Mouse (Mus musculus): Measurements from ENCODE around the gene Id3. TPM values are rescaled to one million over a fixed set of nuclear protein-coding genes. Genes with fewer than 3 reads are reported as not detected.
A peak's percentile ranks its signal among the peaks of the same experiment; 100 is the strongest.

Id3 gene
- polyA plus RNA-seq, 1 experiment from 2014 or later, result 140 TPM

DNA sequence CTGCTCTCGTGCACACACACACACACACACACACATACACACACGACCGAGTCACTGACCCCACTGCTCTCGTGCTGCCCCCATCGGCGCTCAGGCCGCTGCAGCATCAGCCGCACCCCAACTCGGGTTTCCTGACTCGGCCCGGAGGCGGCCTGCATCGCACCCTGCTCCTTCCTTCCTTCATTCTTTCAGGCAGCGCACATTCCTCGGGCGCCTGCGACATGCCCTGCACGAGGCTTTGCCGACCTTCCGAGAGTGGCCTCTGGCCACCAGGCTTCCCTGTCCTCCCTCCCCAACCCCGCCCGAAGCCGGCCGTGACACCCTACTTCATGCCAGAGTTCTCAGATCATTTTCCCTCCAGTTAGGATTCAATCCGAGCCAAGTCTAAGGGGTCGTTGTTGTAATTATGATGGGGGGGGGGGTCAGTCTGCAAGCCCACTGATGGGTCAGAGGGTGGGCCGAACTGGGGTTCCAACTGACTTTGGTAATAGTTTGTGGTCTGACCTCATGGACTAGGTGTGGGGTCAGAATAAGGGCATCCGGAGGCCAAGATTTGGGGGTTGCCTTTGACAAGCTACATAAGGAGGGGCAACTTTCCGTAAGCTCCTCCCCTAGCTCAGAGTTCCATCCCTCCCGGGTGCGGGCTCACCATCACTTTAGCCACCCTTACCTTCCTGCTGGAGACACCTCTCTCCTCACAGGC is 5.2 kb downstream of the Id3 start:
- no peak for ATAC-seq (ENCODE audit: low FRiP score, low TSS enrichment)
- peak overlapping the region; percentile 86 for H3K4me2 ChIP-seq (ENCODE audit: low read length)
- 10% methylated on average over 31 of the region's 31 CpGs for WGBS
- peak overlapping the region; percentile 42; the same call in 1 of the 2 replicates for H3K9ac ChIP-seq (replicated peaks; ENCODE audit: low read length)
- peaks cover 18% of the 10 kb centered on the region for H3K27me3 ChIP-seq (ENCODE audit: control insufficient read depth, insufficient read depth, low read length)
- H3K27ac ChIP-seq (replicated peaks; ENCODE audit: low read depth, low read length), result 0 out of 2 replicates have a peak overlapping the region, but pooled peaks have one; percentile 26
- peak overlapping the region; percentile 41; the same call in 1 of the 2 replicates for H3K4me3 ChIP-seq (replicated peaks; ENCODE audit: low read depth, low read length)
- no peaks in the 10 kb centered on the region for H3K36me3 ChIP-seq (ENCODE audit: control insufficient read depth, insufficient read depth, low read length)
- H3K4me1 ChIP-seq (ENCODE audit: control insufficient read depth, insufficient read depth, low read length), result peaks cover 25% of the 10 kb centered on the region
- no peaks in the 10 kb centered on the region for H3K9me3 ChIP-seq (ENCODE audit: control insufficient read depth, low read length)
- peak; percentile 55 for DNase-seq

GRCm38 (mm10) chr4:136149045-136149379 is 5.7 kb downstream of the Id3 start:
- Histone ChIP-seq H3K9ac (replicated peaks; ENCODE audit: low read length) (no peak overlapping the region), H3K9me3 (ENCODE audit: control insufficient read depth, low read length) (no peaks in the 10 kb centered on the region), H3K4me3 (replicated peaks; ENCODE audit: low read depth, low read length) (no peak overlapping the region), H3K4me1 (ENCODE audit: control insufficient read depth, insufficient read depth, low read length) (peaks cover 22% of the 10 kb centered on the region), H3K27me3 (ENCODE audit: control insufficient read depth, insufficient read depth, low read length) (peaks cover 17% of the 10 kb centered on the region), H3K27ac (replicated peaks; ENCODE audit: low read depth, low read length) (no peak overlapping the region), H3K36me3 (ENCODE audit: control insufficient read depth, insufficient read depth, low read length) (no peaks in the 10 kb centered on the region), H3K4me2 (ENCODE audit: low read length) (no peak overlapping the region)
- WGBS, result 77% methylated on average over 2 of the region's 2 CpGs
- no peak for DNase-seq
- no peak for ATAC-seq (ENCODE audit: low FRiP score, low TSS enrichment)

- ATAC-seq (ENCODE audit: low FRiP score, low TSS enrichment), result no peak
- peaks cover 14% of the 10 kb centered on the region; the same call in 1 of the 2 replicates for H3K4me1 ChIP-seq (ENCODE audit: control insufficient read depth, insufficient read depth, low read length)
- H3K4me2 ChIP-seq (ENCODE audit: low read length), result no peak overlapping the region
- 44% methylated on average over 3 of the region's 3 CpGs for WGBS
- H3K9ac ChIP-seq (replicated peaks; ENCODE audit: low read length), result no peak overlapping the region
- no peaks in the 10 kb centered on the region for H3K36me3 ChIP-seq (ENCODE audit: control insufficient read depth, insufficient read depth, low read length)
- H3K27me3 ChIP-seq (ENCODE audit: control insufficient read depth, insufficient read depth, low read length), result peaks cover 12% of the 10 kb centered on the region
- H3K9me3 ChIP-seq (ENCODE audit: control insufficient read depth, low read length), result no peaks in the 10 kb centered on the region
- H3K27ac ChIP-seq (replicated peaks; ENCODE audit: low read depth, low read length), result no peak overlapping the region
- peak; percentile 75 for DNase-seq
- H3K4me3 ChIP-seq (replicated peaks; ENCODE audit: low read depth, low read length), result no peak overlapping the region
These were observed 6.4 kb downstream of the Id3 start for GRCm38 (mm10) chr4:136149734-136150133.

DNA sequence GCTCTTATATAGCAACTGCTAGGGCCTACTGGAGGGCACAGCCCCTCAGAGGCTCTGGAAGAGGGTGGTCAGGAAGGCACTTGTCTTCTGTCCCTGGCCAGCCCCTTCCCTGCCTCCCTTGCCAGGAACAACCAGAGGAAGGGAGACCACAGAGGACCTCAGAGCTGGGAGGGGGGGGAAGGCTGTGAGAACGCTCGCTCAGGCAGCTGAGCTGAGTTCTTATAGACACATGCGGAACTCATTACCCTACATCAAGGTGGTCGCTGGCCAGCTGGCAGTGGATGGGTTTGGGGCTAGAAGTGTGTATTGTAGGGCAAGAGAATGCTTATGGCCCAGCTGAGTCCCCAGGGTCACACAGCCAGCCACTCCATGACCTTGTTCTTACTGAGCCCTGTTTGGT is 7.3 kb downstream of the Id3 start:
- Histone ChIP-seq H3K4me2 (ENCODE audit: low read length) (no peak overlapping the region), H3K9ac (replicated peaks; ENCODE audit: low read length) (no peak overlapping the region), H3K9me3 (ENCODE audit: control insufficient read depth, low read length) (no peaks in the 10 kb centered on the region), H3K36me3 (ENCODE audit: control insufficient read depth, insufficient read depth, low read length) (no peaks in the 10 kb centered on the region), H3K27ac (replicated peaks; ENCODE audit: low read depth, low read length) (no peak overlapping the region), H3K4me1 (ENCODE audit: control insufficient read depth, insufficient read depth, low read length) (0 out of 2 replicates have a peak, but pooled peaks cover 6% of the 10 kb centered on the region), H3K4me3 (replicated peaks; ENCODE audit: low read depth, low read length) (no peak overlapping the region), H3K27me3 (ENCODE audit: control insufficient read depth, insufficient read depth, low read length) (peaks cover 5% of the 10 kb centered on the region; the same call in 1 of the 2 replicates)
- no peak for DNase-seq
- 37% methylated on average over 4 of the region's 4 CpGs for WGBS
- no peak for ATAC-seq (ENCODE audit: low FRiP score, low TSS enrichment)

DNA sequence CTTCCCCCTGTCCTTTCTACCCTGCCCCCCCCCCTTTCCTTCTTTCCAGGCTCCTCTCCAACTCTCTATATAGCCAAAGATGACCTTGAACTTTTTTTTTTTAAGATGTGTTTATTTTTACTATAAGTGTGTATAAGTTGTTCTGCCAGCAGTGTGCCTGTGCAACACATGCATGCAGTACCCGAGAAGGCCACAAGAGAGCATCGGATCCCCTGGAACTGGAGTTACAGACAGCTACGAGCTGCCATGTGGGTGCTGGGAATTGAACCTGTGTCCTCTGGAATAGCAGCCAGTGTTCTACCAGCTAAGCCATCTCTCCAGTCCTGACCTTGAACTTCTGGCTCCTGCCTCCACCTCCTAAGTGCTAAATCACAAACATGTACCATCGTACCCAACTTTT is 9.5 kb downstream of the Id3 start:
- no peak overlapping the region for H3K27ac ChIP-seq (replicated peaks; ENCODE audit: low read depth, low read length)
- no peaks in the 10 kb centered on the region for H3K9me3 ChIP-seq (ENCODE audit: control insufficient read depth, low read length)
- DNase-seq (no peak), ATAC-seq (ENCODE audit: low FRiP score, low TSS enrichment) (no peak)
- H3K27me3 ChIP-seq (ENCODE audit: control insufficient read depth, insufficient read depth, low read length), result no peaks in the 10 kb centered on the region
- no peaks in the 10 kb centered on the region for H3K36me3 ChIP-seq (ENCODE audit: control insufficient read depth, insufficient read depth, low read length)
- no peak overlapping the region for H3K4me3 ChIP-seq (replicated peaks; ENCODE audit: low read depth, low read length)
- 92% methylated on average over 4 of the region's 4 CpGs for WGBS
- no peak overlapping the region for H3K4me2 ChIP-seq (ENCODE audit: low read length)
- no peak overlapping the region for H3K9ac ChIP-seq (replicated peaks; ENCODE audit: low read length)
- 0 out of 2 replicates have a peak, but pooled peaks cover under 1% of the 10 kb centered on the region for H3K4me1 ChIP-seq (ENCODE audit: control insufficient read depth, insufficient read depth, low read length)

GRCm38 (mm10) chr4:136154462-136154861 is 11.2 kb downstream of the Id3 start:
- Histone ChIP-seq H3K4me2 (ENCODE audit: low read length) (no peak overlapping the region), H3K36me3 (ENCODE audit: control insufficient read depth, insufficient read depth, low read length) (no peaks in the 10 kb centered on the region), H3K9ac (replicated peaks; ENCODE audit: low read length) (no peak overlapping the region), H3K27ac (replicated peaks; ENCODE audit: low read depth, low read length) (no peak overlapping the region), H3K4me1 (ENCODE audit: control insufficient read depth, insufficient read depth, low read length) (peaks cover 2% of the 10 kb centered on the region; the same call in 1 of the 2 replicates), H3K4me3 (replicated peaks; ENCODE audit: low read depth, low read length) (no peak overlapping the region), H3K9me3 (ENCODE audit: control insufficient read depth, low read length) (no peaks in the 10 kb centered on the region), H3K27me3 (ENCODE audit: control insufficient read depth, insufficient read depth, low read length) (no peaks in the 10 kb centered on the region)
- DNase-seq (no peak), ATAC-seq (ENCODE audit: low FRiP score, low TSS enrichment) (no peak)
- 67% methylated on average over 9 of the region's 9 CpGs for WGBS

DNA sequence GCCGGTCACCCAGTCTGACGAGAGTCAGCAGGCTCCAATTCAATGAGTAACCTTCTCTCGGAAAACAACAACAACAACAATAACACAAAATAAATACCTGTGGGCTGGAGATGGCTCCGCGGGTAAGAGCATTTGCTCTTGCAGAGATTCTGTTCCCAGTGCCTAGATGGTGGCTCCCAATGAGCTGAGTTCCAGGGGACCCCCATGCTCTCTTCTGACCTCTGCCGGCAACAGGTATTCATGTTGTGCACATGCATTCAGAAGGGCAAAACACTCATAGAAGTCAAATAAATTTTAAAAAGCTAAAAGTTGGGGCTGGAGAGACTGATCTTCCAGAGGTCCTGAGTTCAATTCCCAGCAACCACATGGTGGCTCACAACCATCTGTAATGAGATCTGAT is 15.2 kb downstream of the Id3 start:
- ATAC-seq (ENCODE audit: low FRiP score, low TSS enrichment), result no peak
- H3K27me3 ChIP-seq (ENCODE audit: control insufficient read depth, insufficient read depth, low read length), result no peaks in the 10 kb centered on the region
- 81% methylated on average over 6 of the region's 6 CpGs for WGBS

GRCm38 (mm10) chr4:136159802-136160397 is 16.6 kb downstream of the Id3 start:
- Histone ChIP-seq H3K36me3 (ENCODE audit: control insufficient read depth, insufficient read depth, low read length) (no peaks in the 10 kb centered on the region), H3K4me2 (ENCODE audit: low read length) (no peak overlapping the region), H3K27ac (replicated peaks; ENCODE audit: low read depth, low read length) (peak overlapping the region; percentile 61; the same call in 1 of the 2 replicates), H3K9ac (replicated peaks; ENCODE audit: low read length) (no peak overlapping the region), H3K4me1 (ENCODE audit: control insufficient read depth, insufficient read depth, low read length) (peaks cover 8% of the 10 kb centered on the region; the same call in 1 of the 2 replicates), H3K4me3 (replicated peaks; ENCODE audit: low read depth, low read length) (no peak overlapping the region), H3K9me3 (ENCODE audit: control insufficient read depth, low read length) (no peaks in the 10 kb centered on the region), H3K27me3 (ENCODE audit: control insufficient read depth, insufficient read depth, low read length) (no peaks in the 10 kb centered on the region)
- ATAC-seq (ENCODE audit: low FRiP score, low TSS enrichment) (peak; percentile 66), DNase-seq (peak; percentile 92)
- WGBS, result 3% methylated on average over 5 of the region's 5 CpGs

More for the DNA sequence above, 15.2 kb downstream of the Id3 start:
- no peaks in the 10 kb centered on the region for H3K9me3 ChIP-seq (ENCODE audit: control insufficient read depth, low read length)
- H3K4me1 ChIP-seq (ENCODE audit: control insufficient read depth, insufficient read depth, low read length), result peaks cover 8% of the 10 kb centered on the region; the same call in 1 of the 2 replicates
- DNase-seq, result no peak
- no peak overlapping the region for H3K27ac ChIP-seq (replicated peaks; ENCODE audit: low read depth, low read length)
- no peak overlapping the region for H3K4me2 ChIP-seq (ENCODE audit: low read length)
- H3K9ac ChIP-seq (replicated peaks; ENCODE audit: low read length), result no peak overlapping the region
- H3K4me3 ChIP-seq (replicated peaks; ENCODE audit: low read depth, low read length), result no peak overlapping the region
- no peaks in the 10 kb centered on the region for H3K36me3 ChIP-seq (ENCODE audit: control insufficient read depth, insufficient read depth, low read length)

GRCm38 (mm10) chr4:136163448-136163847 is 20.2 kb downstream of the Id3 start:
- DNase-seq, result peak; percentile 91
- Histone ChIP-seq H3K9ac (replicated peaks; ENCODE audit: low read length) (no peak overlapping the region), H3K4me2 (ENCODE audit: low read length) (0 out of 2 replicates have a peak overlapping the region, but pooled peaks have one; percentile 4), H3K4me3 (replicated peaks; ENCODE audit: low read depth, low read length) (no peak overlapping the region), H3K9me3 (ENCODE audit: control insufficient read depth, low read length) (no peaks in the 10 kb centered on the region), H3K4me1 (ENCODE audit: control insufficient read depth, insufficient read depth, low read length) (peaks cover 8% of the 10 kb centered on the region; the same call in 1 of the 2 replicates), H3K27me3 (ENCODE audit: control insufficient read depth, insufficient read depth, low read length) (no peaks in the 10 kb centered on the region), H3K27ac (replicated peaks; ENCODE audit: low read depth, low read length) (no peak overlapping the region), H3K36me3 (ENCODE audit: control insufficient read depth, insufficient read depth, low read length) (no peaks in the 10 kb centered on the region)
- no peak for ATAC-seq (ENCODE audit: low FRiP score, low TSS enrichment)
- WGBS, result 3% methylated on average over 11 of the region's 11 CpGs

All from midbrain, embryonic 14.5 days (tissue).